Mouse (Mus musculus): ENCODE data around the gene Higd1b.

DNA sequence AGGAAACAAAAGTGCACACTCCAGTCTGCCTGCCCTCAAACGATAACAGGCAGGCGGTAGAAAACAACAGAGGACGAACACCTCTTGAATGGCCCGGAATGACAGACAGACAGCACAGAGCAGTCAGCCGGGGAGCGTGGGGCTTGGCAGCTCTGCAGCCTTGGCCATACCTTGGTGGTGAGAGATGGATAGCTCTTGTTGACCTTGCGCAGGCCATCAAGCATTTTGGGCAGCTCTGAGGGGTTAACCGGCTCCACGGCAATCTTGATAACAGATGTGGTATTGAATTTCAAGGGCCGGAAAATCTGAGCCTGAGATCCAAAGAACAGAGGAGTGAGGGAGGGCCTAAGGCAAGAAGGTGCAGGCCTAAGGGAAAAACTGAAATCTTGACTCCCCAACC lies 10.3 kb downstream of the Higd1b start:
- TF ChIP-seq POLR2A (IDR thresholded peaks at IDR 0.05; ENCODE audit: low read depth, low read length) (no peak), KAT2A (IDR thresholded peaks at IDR 0.05; ENCODE audit: insufficient replicate concordance, low read length) (no peak), MAZ (IDR thresholded peaks at IDR 0.05; ENCODE audit: low read depth, low read length) (no peak), CHD1 (IDR thresholded peaks at IDR 0.05; ENCODE audit: low read depth, low read length) (no peak), CTCF (conservative IDR thresholded peaks at IDR 0.05 in 1 of 2, IDR thresholded peaks at IDR 0.05 in 1 of 2; ENCODE audit: low read depth in 2 of 2, low read length in 2 of 2) (no peak), NRF1 (IDR thresholded peaks at IDR 0.05; ENCODE audit: low read depth, low read length) (no peak), HCFC1 (IDR thresholded peaks at IDR 0.05; ENCODE audit: low read depth, low read length) (no peak), TCF12 (IDR thresholded peaks at IDR 0.05; ENCODE audit: low read depth, low read length) (no peak), BHLHE40 (IDR thresholded peaks at IDR 0.05; ENCODE audit: low read depth, low read length) (no peak), ZC3H11A (IDR thresholded peaks at IDR 0.05; ENCODE audit: low read depth, low read length) (no peak), USF2 (conservative IDR thresholded peaks at IDR 0.05; ENCODE audit: low read depth, low read length) (no peak)
